Mouse (Mus musculus) hindbrain, embryonic 15.5 days (tissue): Measurements from ENCODE around the gene Heyl. TPM values are rescaled to one million over a fixed set of nuclear protein-coding genes. Genes with fewer than 3 reads are reported as not detected.

Source experiments
- ATAC-seq: fragments of 200-750 bp; cut with Nextera tagmentation; 2 replicates; pipeline ENCODE4 v1.8.0; 2017; ENCODE audit warnings: low read depth, moderate number of reproducible peaks, moderate TSS enrichment; ENCODE audit not compliant: low FRiP score
- H3K27ac ChIP-seq: fragments of 300-500 bp; sonication (generic); replicated peaks from 2 replicates; pipeline ENCODE4 v1.5.1; 2015; ENCODE audit warnings: mild to moderate bottlenecking, inconsistent platforms
- H3K27me3 ChIP-seq: fragments of 300-500 bp; sonication (generic); 2 replicates; pipeline ENCODE4 v1.6.1; 2015; ENCODE audit warnings: control low read depth, inconsistent platforms
- H3K36me3 ChIP-seq: fragments of 300-500 bp; sonication (generic); 2 replicates; pipeline ENCODE4 v1.6.1; 2015; ENCODE audit warnings: control low read depth, inconsistent platforms
- H3K4me1 ChIP-seq: fragments of 300-500 bp; sonication (generic); replicated peaks from 2 replicates; pipeline ENCODE4 v1.6.1; 2015; ENCODE audit warnings: control low read depth, inconsistent platforms
- H3K4me2 ChIP-seq: fragments of 300-500 bp; sonication (generic); 2 replicates; pipeline ENCODE4 v1.6.1; 2015; ENCODE audit warnings: moderate library complexity, mild to moderate bottlenecking, inconsistent platforms
- H3K4me3 ChIP-seq: fragments of 300-500 bp; sonication (generic); 2 replicates; pipeline ENCODE4 v1.5.1; 2015; ENCODE audit warnings: mild to moderate bottlenecking, inconsistent platforms
- H3K9ac ChIP-seq: fragments of 300-500 bp; sonication (generic); 2 replicates; pipeline ENCODE4 v1.6.1; 2015; ENCODE audit warnings: inconsistent platforms
- H3K9me3 ChIP-seq: fragments of 300-500 bp; sonication (generic); 2 replicates; pipeline ENCODE4 v1.6.1; 2016; ENCODE audit warnings: control low read depth, inconsistent platforms
- WGBS: fragments of 180-500 bp; shearing (Covaris S2); methylation state at CpG from one replicate; pipeline ENCODE4 v1.1.7; 2015; 5-methylcytosine and 5-hydroxymethylcytosine counted together
- polyA plus RNA-seq: library from polyadenylated mRNA; unstranded; fragments of >200 nt; fragmentation: Nextera tagmentation; extraction: Ambion mirVana; gene quantifications from 2 replicates; pipeline ENCODE4 v1.2.1, GENCODE M21; 2015

Heyl gene
- polyA plus RNA-seq, 1 experiment from 2014 or later = 6.5 TPM

DNA sequence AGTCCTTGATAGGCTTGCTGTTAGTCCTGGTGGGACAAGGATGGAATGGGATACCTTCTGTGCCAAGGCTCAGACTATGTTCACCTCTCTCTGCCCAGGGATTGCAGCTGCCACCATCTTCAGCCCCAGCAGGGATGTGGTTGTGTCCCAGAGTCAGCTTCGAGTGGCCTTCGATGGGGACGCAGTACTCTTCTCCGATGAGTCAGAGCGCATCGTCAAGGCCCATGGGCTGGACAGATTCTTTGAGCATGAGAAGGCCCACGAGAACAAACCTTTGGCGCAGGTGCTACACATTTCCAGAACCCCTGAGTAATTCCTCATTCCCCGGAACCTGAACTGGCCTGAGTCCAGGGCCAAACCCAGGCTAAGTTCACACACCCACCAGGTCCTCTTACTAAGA is 19.4 kb upstream of the Heyl start:
- Histone ChIP-seq H3K4me3 (no peak overlapping the region), H3K9ac (no peak overlapping the region)

GRCm38 (mm10) chr4:123215367-123215766 is 18.0 kb upstream of the Heyl start:
- 53% methylated on average over 1 of the region's 1 CpGs for WGBS
- no peak overlapping the region for H3K27ac ChIP-seq

More for the DNA sequence above, 19.4 kb upstream of the Heyl start:
- Histone ChIP-seq H3K27me3 (no peaks in the 10 kb centered on the region), H3K36me3 (no peaks in the 10 kb centered on the region), H3K4me2 (no peak overlapping the region), H3K4me1 (peaks cover 7% of the 10 kb centered on the region), H3K27ac (no peak overlapping the region), H3K9me3 (no peaks in the 10 kb centered on the region)
- ATAC-seq = no peak
- 95% methylated on average over 9 of the region's 9 CpGs for WGBS

GRCm38 (mm10) chr4:123216782-123217181 is 16.6 kb upstream of the Heyl start:
- Histone ChIP-seq H3K4me2 (no peak overlapping the region), H3K4me1 (peaks cover 7% of the 10 kb centered on the region), H3K4me3 (no peak overlapping the region), H3K9ac (no peak overlapping the region), H3K27ac (no peak overlapping the region), H3K9me3 (no peaks in the 10 kb centered on the region), H3K27me3 (no peaks in the 10 kb centered on the region), H3K36me3 (no peaks in the 10 kb centered on the region)
- ATAC-seq = no peak
- 27% methylated on average over 1 of the region's 1 CpGs for WGBS

More at GRCm38 (mm10) chr4:123215367-123215766, 18.0 kb upstream of the Heyl start:
- Histone ChIP-seq H3K4me3 (no peak overlapping the region), H3K4me2 (no peak overlapping the region), H3K9ac (no peak overlapping the region), H3K36me3 (no peaks in the 10 kb centered on the region), H3K27me3 (no peaks in the 10 kb centered on the region), H3K9me3 (no peaks in the 10 kb centered on the region), H3K4me1 (peaks cover 7% of the 10 kb centered on the region)
- peak; percentile 36; the same call in 1 of the 2 replicates for ATAC-seq

- H3K9ac ChIP-seq = no peak overlapping the region
- H3K36me3 ChIP-seq = no peaks in the 10 kb centered on the region
- no peaks in the 10 kb centered on the region for H3K9me3 ChIP-seq
- H3K27ac ChIP-seq = no peak overlapping the region
- H3K4me2 ChIP-seq = no peak overlapping the region
- peak; percentile 91 for ATAC-seq
- H3K27me3 ChIP-seq = no peaks in the 10 kb centered on the region
- H3K4me3 ChIP-seq = no peak overlapping the region
- WGBS = 74% methylated on average over 15 of the region's 15 CpGs
- H3K4me1 ChIP-seq = peaks cover 5% of the 10 kb centered on the region
These were observed 13.5 kb upstream of the Heyl start for GRCm38 (mm10) chr4:123219720-123220357.

- 84% methylated on average over 4 of the region's 4 CpGs for WGBS
- H3K9me3 ChIP-seq = no peaks in the 10 kb centered on the region
- H3K4me3 ChIP-seq = no peak overlapping the region
- H3K36me3 ChIP-seq = no peaks in the 10 kb centered on the region
- no peak for ATAC-seq
- no peaks in the 10 kb centered on the region for H3K4me1 ChIP-seq
- H3K4me2 ChIP-seq = no peak overlapping the region
- no peak overlapping the region for H3K9ac ChIP-seq
- no peak overlapping the region for H3K27ac ChIP-seq
- H3K27me3 ChIP-seq = no peaks in the 10 kb centered on the region
These were observed 12.7 kb upstream of the Heyl start for GRCm38 (mm10) chr4:123220637-123221036.

DNA sequence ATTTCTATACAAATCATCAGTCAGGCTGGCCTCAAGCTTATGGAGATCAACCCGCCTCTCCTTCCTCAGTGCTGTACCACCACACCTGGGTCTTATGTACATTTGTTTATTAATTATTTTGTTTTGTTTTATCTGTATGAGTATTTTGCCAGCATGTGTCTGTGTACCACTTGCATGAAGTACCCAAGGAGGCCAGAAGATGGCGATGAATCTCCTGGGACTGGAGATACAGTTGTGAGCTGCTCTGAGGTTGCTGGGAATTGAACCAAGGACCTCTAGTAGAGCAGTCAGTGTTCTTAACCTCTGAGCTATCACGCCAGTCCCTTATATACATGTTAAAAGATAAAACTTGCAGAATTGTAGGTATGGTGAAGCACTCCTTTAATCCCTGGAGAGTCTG is 10.0 kb upstream of the Heyl start:
- Histone ChIP-seq H3K4me1 (no peaks in the 10 kb centered on the region), H3K9ac (no peak overlapping the region), H3K27ac (no peak overlapping the region), H3K36me3 (no peaks in the 10 kb centered on the region), H3K27me3 (no peaks in the 10 kb centered on the region), H3K4me3 (no peak overlapping the region), H3K9me3 (no peaks in the 10 kb centered on the region), H3K4me2 (no peak overlapping the region)
- no peak for ATAC-seq
- WGBS = 48% methylated on average over 3 of the region's 3 CpGs

GRCm38 (mm10) chr4:123225718-123226403 is 7.5 kb upstream of the Heyl start:
- no peak overlapping the region for H3K4me3 ChIP-seq
- no peak overlapping the region for H3K4me2 ChIP-seq
- no peaks in the 10 kb centered on the region for H3K27me3 ChIP-seq
- H3K9me3 ChIP-seq = no peaks in the 10 kb centered on the region
- no peak overlapping the region for H3K9ac ChIP-seq
- H3K27ac ChIP-seq = no peak overlapping the region
- whole genome bisulfite sequencing = 65% methylated on average over 10 of the region's 10 CpGs
- ATAC-seq = no peak
- no peaks in the 10 kb centered on the region for H3K36me3 ChIP-seq
- H3K4me1 ChIP-seq = no peaks in the 10 kb centered on the region

- Histone ChIP-seq H3K4me3 (no peak overlapping the region), H3K27me3 (peaks cover 6% of the 10 kb centered on the region; the same call in 1 of the 2 replicates), H3K4me1 (no peaks in the 10 kb centered on the region), H3K27ac (no peak overlapping the region), H3K36me3 (no peaks in the 10 kb centered on the region), H3K9ac (no peak overlapping the region), H3K4me2 (no peak overlapping the region), H3K9me3 (no peaks in the 10 kb centered on the region)
- 45% methylated on average over 4 of the region's 4 CpGs for WGBS
- no peak for ATAC-seq
These were observed 5.6 kb upstream of the Heyl start for GRCm38 (mm10) chr4:123227707-123228106.

GRCm38 (mm10) chr4:123228270-123228669 is 5.1 kb upstream of the Heyl start:
- H3K27ac ChIP-seq = no peak overlapping the region
- 55% methylated on average over 2 of the region's 2 CpGs for WGBS
- no peak for ATAC-seq
- no peak overlapping the region for H3K9ac ChIP-seq
- H3K9me3 ChIP-seq = no peaks in the 10 kb centered on the region
- H3K4me3 ChIP-seq = no peak overlapping the region
- peaks cover under 1% of the 10 kb centered on the region; the same call in 1 of the 2 replicates for H3K4me1 ChIP-seq
- H3K27me3 ChIP-seq = peaks cover 11% of the 10 kb centered on the region
- H3K36me3 ChIP-seq = no peaks in the 10 kb centered on the region
- H3K4me2 ChIP-seq = no peak overlapping the region

DNA sequence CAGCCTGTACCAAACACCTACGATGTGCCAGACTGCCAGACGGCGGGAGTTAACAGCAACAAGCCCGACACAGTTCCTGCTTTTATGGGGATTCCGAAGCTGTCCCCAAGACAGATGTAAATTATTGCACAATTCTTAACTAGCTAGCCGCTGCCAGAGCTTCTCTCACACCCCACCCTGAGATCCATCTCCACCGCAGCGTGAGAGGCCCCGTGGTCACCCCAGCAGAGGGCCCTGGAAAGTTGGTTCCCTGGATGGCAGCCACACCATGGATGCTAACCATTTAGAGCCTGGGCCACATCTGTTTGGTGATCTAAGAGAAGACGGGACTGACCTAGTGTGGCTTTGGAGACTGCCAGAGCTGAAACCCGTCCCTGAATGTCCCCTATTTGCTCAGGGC is 4.2 kb upstream of the Heyl start:
- H3K4me3 ChIP-seq = no peak overlapping the region
- no peak overlapping the region for H3K4me2 ChIP-seq
- H3K36me3 ChIP-seq = no peaks in the 10 kb centered on the region
- 79% methylated on average over 11 of the region's 11 CpGs for WGBS
- no peak overlapping the region for H3K27ac ChIP-seq
- H3K9ac ChIP-seq = no peak overlapping the region
- H3K4me1 ChIP-seq = peaks cover 8% of the 10 kb centered on the region
- H3K27me3 ChIP-seq = peaks cover 19% of the 10 kb centered on the region
- H3K9me3 ChIP-seq = no peaks in the 10 kb centered on the region
- ATAC-seq = no peak

DNA sequence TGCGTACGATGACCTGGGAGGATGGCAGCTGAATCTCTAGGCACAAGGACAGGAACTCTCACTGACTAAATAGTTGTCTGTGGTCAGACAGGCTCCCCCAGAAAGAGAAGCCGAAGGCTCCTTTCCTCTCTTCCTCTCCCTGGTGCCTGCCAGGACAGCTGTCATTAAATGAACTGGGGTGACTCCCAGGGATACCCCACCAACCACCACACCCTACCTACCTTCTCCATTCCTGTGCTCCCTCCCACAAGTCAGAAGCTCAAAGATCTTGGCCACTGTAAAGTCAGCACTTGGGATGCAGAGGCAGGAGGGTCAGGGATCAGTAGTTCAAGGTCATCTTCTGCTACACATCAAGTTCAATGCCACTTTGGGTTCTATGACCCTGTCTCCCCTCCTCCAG is 515 bp upstream of the Heyl start:
- 67% methylated on average over 3 of the region's 3 CpGs for WGBS
- Histone ChIP-seq H3K4me3 (no peak overlapping the region), H3K27me3 (peaks cover 28% of the 10 kb centered on the region), H3K9ac (no peak overlapping the region), H3K4me2 (no peak overlapping the region), H3K4me1 (peaks cover 8% of the 10 kb centered on the region), H3K36me3 (no peaks in the 10 kb centered on the region), H3K9me3 (no peaks in the 10 kb centered on the region), H3K27ac (no peak overlapping the region)
- ATAC-seq = no peak

GRCm38 (mm10) chr4:123235835-123236430 is 2.6 kb downstream of the Heyl start:
- H3K9ac ChIP-seq = no peak overlapping the region
- H3K27ac ChIP-seq = no peak overlapping the region
- H3K4me3 ChIP-seq = no peak overlapping the region
- no peaks in the 10 kb centered on the region for H3K36me3 ChIP-seq
- H3K4me1 ChIP-seq = peaks cover 15% of the 10 kb centered on the region
- H3K27me3 ChIP-seq = peaks cover 48% of the 10 kb centered on the region
- no peaks in the 10 kb centered on the region for H3K9me3 ChIP-seq
- ATAC-seq = no peak
- 51% methylated on average over 9 of the region's 9 CpGs for WGBS
- peak overlapping the region; percentile 16; the same call in 1 of the 2 replicates for H3K4me2 ChIP-seq
